Mouse (Mus musculus) heart, adult 2 months (tissue): ENCODE results near the gene Sfmbt1.

ENCODE experiments used
- CTCF ChIP-seq: fragments of 200-600 bp; IDR thresholded peaks from 2 replicates; pipeline ENCODE4 v1.8.1; 2022; ENCODE audit warnings: antibody characterized with exemption, mild to moderate bottlenecking, moderate library complexity
- POLR2A ChIP-seq: fragments of 200-500 bp; IDR thresholded peaks from 2 replicates; pipeline ENCODE4 v1.6.1; 2011; ENCODE audit warnings: mild to moderate bottlenecking, low read depth, low read length, control low read depth; ENCODE audit not compliant: insufficient read depth

DNA sequence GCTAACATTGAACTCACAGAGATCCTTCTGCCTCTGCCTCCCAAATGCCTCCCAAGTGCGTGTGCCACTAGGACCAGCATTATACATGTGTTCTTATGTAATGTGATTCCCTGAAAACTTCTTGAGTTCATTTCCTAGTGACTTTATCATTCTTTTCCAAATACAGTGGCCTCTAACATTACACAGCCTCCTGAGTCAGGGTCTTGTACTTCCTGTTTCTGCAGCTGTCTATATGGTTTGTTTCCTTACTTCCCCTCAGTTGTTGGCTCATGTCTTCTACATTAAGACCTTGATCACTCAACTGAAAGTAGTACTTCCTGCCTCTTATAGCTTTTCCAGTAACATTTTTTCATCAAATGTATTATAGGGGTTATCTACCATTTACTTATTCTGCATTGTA is 46.6 kb downstream of the Sfmbt1 start:
- no peak for TF ChIP-seq CTCF
- TF ChIP-seq POLR2A: no peak
